Mouse (Mus musculus): ENCODE data around the gene 1700012P22Rik.

The 1700012P22Rik gene

DNA sequence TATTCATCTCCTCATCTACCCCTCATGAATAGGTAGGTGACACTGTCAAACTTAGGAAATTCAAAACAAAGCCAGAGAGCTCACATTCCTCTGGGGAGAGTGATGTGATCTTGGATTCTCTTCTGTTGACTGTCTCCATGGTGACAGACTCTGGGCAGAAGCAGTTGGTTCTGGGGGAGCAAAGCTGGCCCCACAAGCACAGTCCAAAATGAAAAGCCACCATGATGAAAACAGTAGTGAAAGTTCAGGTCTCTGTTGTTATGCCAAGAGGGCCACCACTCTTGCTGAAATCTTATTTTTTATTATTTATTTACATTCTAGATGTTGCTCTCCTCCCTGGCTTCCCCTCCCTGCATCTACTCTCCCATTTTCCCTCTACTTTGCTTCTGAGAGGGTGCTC, at the start of gene 1700012P22Rik:
TSS of gene 1700012P22Rik (minus strand) at position 101 of the 400 bp plus-strand sequence.
- no peak for DNase-seq (ENCODE audit: inconsistent ontology term)

DNA sequence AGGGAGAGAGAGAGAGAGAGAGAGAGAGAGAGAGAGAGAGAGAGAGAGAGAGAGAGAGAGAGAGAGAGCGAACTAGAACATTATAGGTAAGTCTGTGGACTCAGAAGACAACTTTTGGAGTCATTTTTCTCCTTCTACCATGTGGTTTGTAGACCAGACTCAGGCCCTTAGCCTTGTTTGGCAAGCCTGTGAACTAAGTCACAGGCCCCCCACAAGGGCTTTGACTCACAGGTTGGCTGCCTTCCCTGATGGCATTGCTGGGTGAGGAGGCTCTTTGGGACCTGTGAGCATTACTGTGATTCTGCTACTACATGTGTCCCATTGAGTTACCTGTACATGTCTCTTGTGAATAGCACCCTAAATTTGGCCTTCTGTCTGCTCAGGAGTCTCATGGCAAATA, 29.5 kb upstream of the 1700012P22Rik start:
- DNase-seq (ENCODE audit: inconsistent ontology term), result no peak

DNA sequence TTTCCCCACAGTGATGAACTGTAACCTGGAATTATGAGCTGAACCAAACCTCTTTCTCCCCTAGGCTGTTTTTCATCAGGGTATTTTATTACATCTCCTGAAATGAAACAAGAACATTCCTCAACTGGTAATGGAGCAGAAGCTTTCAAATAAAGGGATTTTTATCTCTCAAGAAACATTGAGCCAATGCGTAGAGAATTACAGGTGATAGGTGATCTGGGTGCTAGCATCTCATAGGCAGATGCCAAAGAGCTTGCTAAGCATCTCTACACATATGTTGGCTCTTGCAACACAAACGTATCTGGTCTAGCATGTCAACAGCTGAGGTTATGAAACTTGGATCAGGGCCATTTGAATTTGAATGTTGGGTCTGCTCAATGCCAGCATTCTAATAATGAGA, 26.6 kb upstream of the 1700012P22Rik start:
- no peak for DNase-seq (ENCODE audit: inconsistent ontology term)

DNA sequence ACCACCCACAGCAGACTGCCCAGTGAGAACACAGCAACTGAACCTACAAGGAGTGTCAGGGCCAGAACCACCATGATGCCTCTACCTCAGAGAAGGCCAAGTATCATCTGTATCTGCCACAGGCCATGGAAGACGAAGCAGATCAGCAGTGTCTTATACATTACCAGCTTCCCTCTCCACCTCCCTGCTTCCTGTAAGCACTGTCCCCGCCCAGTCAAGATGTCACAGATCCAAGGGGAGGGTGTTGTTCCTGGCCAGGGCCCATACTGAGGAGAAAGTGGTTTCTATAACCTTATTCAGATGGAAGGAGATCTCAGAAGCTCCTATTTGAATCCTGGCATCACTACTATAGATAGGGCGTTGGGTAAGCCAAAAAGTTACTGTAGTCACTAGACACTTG, 25.1 kb upstream of the 1700012P22Rik start, which contains the start of gene Aadacl3:
TSS of gene Aadacl3 (minus strand) at position 101 of the 400 bp plus-strand sequence.
- no peak for DNase-seq (ENCODE audit: inconsistent ontology term)

DNA sequence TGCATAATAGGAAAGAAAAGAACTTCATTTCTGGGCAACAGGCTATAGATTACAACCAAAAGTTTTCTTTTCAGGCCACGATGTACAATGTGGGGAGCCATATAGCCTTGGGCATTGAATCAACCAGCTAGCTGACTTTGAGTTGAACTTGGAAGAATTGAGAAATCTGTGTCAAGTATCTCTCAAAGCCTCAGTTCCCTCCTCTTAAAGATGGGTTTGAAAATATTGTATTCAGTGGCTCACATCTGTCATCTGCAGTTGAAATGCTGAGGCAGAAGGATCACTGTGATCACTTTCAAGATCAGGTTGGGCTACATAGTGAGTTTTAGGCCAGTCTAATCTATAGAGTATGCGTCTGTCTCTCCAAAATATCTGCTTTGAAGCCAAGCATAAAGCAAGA, 14.6 kb upstream of the 1700012P22Rik start, which contains the start of gene Gm9944:
TSS of gene Gm9944 (minus strand) at position 101 of the 400 bp plus-strand sequence.
- DNase-seq (ENCODE audit: inconsistent ontology term), result no peak

DNA sequence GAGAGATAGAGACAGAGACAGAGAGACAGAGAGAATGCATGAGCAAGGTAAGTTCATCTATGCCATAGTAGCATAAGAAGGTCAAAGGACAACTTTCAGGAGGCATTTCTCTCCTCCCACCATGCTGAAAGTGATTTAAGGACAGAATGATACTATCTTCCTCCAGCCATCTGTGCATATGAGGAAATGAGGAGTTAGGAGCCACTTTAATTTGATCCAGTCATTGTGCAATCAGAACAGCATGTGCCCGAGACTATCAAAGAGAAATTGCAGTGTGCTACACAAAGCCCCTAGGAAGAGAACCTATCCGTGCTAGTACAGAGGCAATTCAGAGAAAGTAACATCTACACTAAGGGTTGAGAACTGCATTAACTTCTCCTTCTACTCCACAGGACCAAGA, 10.0 kb upstream of the 1700012P22Rik start:
- no peak for DNase-seq (ENCODE audit: inconsistent ontology term)

DNA sequence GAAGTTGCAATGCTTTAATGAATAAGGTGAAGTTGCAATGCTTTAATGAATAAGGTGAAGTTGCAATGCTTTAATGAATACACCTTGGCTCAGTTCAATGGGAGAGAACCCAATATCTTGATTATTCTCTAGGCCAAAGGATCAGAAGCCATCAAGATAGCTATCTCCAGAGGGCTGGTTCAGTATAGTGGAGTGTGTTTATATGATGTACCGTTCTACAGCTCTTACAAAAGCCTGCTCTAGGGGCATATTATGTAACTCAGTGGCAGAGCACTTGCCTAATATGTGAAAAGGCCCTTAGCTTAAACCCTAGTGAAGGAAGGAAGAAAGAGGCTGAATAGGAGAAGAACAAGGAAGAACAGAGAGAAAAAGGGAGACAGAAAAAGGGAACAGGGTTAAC, 3.0 kb upstream of the 1700012P22Rik start:
- DNase-seq (ENCODE audit: inconsistent ontology term), result no peak

DNA sequence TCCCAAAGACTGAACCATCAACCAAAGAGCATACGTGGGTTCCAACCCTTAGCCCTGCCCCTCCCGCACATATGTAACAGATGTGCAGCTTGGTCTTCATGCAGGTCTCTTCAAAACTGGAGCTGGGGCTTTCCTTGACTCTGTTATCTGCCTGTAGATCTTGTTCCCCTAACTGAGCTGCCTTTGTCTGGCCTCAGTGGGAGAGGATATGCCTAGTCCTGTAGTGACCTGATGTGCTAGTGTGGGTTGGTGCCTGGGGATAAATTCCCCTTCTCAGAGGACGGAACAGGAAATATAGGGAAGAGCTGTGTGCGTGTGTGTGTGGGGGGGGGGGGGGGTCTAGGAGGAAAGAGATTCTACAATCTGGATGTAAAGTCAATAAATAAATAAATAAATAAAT, 2.5 kb upstream of the 1700012P22Rik start:
- DNase-seq (ENCODE audit: inconsistent ontology term), result no peak

DNA sequence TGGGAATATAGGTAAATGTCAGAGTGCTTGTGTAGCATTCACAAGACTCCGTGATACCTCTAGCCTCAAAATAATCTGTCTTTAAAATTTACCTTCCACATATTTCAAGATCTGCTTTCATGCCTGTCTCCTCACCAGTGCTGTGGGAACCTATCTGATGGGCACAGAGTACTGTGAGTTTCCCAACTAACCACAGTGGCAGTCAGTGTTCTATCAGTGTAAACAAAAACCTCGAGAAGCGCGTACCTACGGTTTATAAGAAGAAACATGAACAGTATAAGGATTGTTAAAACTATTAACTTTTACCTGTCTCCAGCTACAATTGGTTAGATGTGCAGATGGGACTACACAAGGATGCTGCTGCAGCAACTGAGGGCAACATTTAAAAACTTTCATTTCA, 5.4 kb downstream of the 1700012P22Rik start:
- no peak for DNase-seq (ENCODE audit: inconsistent ontology term)

DNA sequence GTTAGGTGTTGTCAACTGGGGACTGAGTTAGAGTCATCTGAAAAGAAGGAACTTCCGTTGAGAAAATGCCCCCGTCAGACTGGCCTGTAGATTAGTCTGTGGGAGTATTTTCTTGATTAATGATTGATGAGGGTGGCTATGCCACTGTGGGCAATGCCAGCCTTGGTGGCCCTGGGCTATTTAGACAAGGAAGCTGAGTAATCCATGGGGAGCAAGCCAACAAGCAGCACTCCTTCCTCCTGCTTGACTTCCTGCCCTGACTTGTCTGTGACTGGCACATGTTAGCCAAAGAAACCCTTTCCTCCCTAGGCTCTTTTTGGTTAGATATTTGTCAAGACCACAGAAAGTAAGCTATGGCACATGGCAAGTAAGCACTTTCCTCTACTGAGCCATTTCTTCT, 7.8 kb downstream of the 1700012P22Rik start:
- no peak for DNase-seq (ENCODE audit: inconsistent ontology term)

DNA sequence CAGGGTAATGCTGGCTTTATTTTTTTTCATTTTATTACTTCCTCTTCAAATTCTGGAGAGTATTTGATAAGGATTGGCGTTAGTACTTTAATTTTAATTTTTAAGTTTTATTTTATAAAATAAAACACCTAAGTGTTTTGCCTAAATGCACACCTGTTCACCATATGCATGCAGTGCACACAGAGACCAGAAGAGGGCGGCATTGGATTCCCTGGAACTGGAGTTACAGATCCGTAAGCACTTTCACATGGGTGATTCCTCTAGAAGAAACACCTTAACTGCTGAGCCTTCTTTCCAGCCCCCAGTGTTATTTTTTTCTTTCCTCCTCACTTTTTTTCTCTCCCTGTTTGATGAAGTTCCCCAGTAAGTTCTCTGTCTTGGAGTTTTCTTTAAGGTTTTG, 9.7 kb downstream of the 1700012P22Rik start:
- DNase-seq (ENCODE audit: inconsistent ontology term), result no peak

DNA sequence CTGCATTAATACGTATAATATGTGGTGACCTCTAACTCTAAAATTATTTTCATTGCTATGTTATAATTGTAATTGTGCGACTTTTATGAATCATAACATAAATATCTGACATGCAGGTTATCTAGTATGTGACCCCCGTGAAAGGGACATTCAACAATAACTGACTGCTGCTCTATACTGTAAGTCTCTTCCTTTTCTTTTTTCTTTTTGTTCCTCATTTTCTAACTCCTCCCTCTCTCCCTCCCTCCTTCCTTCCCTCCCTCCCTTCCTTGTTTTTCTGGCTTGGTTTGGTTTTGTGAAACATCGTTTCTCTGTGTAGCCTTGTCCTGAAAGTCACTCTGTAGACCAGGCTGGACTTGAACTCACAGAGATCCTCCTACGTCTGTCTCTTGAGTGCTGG, 14.0 kb downstream of the 1700012P22Rik start:
- no peak for DNase-seq (ENCODE audit: inconsistent ontology term)

DNA sequence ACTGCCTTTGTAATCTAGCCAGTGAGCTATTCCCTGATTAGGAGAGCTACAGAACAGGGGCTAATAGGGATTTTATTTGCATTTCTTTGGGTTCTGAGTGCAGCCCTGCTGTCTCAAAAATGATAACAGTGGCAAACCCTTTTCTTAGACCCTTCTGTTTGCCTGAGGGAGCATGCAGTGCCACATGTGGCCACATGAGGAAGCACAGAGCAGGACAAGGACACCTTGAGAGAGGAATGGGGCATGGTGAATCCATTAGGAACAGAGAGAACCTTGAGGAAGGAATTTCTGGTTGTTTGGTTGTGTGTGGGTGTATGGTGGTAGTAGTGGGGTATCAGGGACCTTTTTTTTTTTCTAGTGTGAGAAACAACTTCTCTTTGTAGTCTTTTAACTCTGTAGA, 17.9 kb downstream of the 1700012P22Rik start:
- no peak for DNase-seq (ENCODE audit: inconsistent ontology term)

DNA sequence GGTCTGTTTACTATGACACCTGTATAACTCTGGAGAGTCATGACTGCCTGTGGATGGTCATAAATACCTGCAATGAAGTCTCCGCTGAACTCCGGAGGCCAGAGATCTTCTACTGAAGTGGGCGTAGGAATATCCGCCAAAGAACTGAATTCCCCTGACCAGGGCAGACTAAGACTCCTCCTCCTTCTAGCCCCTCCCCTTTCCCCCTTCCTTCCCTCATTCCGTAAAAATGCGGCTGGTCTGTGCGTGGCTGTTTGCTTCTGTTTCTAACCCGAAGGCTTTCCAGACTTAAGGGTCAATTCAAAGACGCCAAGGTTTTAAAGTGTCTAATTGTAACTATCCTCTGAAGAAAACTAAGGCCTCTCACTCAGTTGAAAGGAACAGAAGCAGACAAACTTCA, 30.3 kb downstream of the 1700012P22Rik start, which contains the start of gene Pramef12:
TSS of gene Pramef12 (minus strand) at position 175 of the 400 bp plus-strand sequence.
- DNase-seq (ENCODE audit: inconsistent ontology term), result no peak

DNA sequence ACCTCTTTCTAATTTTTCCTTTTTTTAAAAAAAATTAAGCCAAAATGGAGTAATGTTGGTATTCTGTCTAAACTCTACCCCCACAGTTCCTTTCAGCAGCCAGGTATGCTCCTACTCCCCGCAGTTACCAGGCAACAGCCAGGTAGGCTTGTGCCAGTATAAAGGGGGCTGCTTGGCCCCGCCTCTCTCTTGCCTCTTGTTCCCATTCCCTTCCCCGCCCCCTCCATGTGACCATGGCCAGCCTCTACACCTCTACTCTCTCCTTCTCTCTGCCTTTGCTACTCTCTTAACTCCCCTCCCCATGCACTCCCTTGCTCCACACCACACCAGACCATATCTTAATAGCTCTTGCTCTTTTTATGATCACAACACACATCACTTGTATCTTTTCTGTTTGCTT, 32.3 kb downstream of the 1700012P22Rik start:
- no peak for DNase-seq (ENCODE audit: inconsistent ontology term)

DNA sequence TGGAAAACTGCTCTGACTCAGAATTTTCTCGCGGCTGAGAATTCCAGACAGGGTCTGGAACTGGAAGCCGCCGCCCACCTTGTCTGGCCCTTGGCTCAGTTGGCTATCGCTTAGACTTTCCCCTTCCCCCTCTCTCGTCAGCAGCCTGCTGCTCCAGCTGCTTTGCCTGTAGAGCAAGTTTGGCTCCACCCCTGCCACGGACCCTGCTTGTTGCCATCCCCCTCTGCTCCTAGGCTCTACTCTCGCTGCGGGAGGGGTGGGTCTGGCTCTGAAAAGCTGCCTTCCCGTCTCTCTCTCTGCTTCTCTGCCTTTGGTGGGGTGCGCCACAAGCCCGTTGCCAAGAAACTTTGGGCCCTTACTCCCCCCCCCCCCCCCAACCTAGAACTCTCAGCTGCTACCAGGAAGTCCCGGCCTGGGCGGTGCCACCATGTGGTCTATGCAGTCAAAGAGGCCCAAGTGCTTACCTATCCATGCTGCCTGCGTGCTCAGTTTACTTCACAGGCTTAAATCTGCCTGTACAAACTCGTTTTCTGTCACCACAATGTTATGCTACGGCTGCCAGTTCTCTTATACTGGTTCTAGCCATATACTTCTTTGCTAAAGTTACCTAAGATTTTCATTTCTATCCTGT, 34.0 kb downstream of the 1700012P22Rik start:
- no peak for DNase-seq (ENCODE audit: inconsistent ontology term)

DNA sequence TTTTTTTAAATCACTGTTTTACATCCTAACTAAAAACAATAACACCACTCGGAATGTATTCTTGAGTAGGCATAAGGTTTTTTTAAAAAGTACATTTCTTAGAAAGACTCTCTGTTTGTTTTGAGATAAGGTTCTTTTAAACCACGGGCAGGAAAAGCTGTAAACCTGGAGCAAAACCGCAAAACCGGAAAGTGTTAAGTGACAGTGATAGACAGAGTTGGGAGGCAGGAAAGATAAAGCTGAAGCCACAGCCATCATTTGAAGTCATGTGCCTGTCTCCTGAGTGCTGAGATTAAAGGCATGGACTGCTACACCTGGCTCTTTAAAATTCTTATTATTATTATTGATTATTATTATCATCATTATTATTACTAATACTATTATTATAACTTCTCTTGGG, 35.9 kb downstream of the 1700012P22Rik start:
- DNase-seq (ENCODE audit: inconsistent ontology term), result no peak

DNA sequence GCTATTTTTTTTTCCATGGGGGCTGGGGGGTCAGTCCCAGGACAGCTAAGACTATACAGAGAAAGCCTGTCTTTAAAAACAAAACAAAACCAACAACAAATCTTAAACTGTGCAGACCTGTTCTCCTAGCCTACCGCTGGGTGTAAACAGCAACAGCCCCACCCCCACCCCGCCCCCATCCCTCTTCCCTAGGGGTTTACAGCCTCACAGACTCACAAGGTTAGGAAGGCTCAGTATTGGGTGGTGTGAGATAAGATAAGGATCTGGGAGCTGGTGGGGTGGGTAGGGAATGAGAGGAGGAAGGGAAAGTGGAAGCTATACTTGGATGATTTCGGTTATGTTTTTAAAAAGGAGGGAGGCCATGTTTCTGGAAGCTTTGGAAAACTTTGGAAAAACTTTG, 42.3 kb downstream of the 1700012P22Rik start:
- DNase-seq (ENCODE audit: inconsistent ontology term), result no peak

DNA sequence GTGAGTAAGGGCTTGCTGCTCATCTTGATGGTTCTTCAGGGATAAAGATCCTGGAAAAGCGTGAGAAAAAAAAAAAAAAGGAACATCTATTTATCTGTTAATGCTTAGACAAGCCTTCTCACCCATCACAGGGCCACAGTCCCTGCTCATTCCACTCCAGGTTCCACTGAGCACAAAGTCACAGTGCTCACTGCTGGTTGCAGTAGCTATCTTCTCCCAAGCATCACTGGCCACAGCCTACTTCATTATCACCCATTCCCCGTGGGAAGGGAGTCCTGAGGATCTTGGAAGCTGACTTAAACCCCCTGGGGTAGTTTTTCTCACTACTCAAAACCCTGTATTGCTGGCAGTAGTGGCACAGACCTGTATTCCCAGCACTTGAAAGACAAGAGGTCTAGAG, 60.7 kb downstream of the 1700012P22Rik start, which contains the start of gene Pramef20:
TSS of gene Pramef20 (minus strand) at position 23 of the 400 bp plus-strand sequence.
- no peak for DNase-seq (ENCODE audit: inconsistent ontology term)

Measured in Muller cell, postnatal 12 days (primary cell).